Mouse (Mus musculus) heart, postnatal 0 days (tissue): ENCODE data around the gene Slc2a4.

Experiments
- CTCF ChIP-seq: IDR thresholded peaks from 2 replicates; pipeline ENCODE4 v1.5.1; 2016; ENCODE audit warnings: antibody characterized with exemption, control low read depth, low read depth
- EP300 ChIP-seq: IDR thresholded peaks from 2 replicates; pipeline ENCODE4 v1.6.1; 2016; ENCODE audit warnings: antibody characterized with exemption, low read depth

- TF ChIP-seq CTCF, result no peak
- no peak; the same call in 1 of the 2 replicates for TF ChIP-seq EP300
Observed at GRCm38 (mm10) chr11:69913554-69914371, 34.2 kb downstream of the Slc2a4 start, which contains the start of gene Gps2.
